Mouse (Mus musculus): ENCODE measurements at regions not wholly inside any gene's neighbourhood (a gene's known extent, or its start where the extent isn't known, plus 50 kb on each side); places are given as distances from the start of the nearest gene placed in this dataset.
"Not testable (repeated sequence)": the region's sequence is repeated elsewhere in the genome, so short reads cannot be mapped to it uniquely, and the experiment has no call there.

- no peak for DNase-seq (ENCODE audit: low spot score in 2 of 2)
Measured at GRCm38 (mm10) chr9:43857988-43858387, 114.2 kb downstream of the Nectin1 start.

- DNase-seq (ENCODE audit: low spot score in 2 of 2), result no peak
Measured at GRCm38 (mm10) chr9:43858761-43859160, 115.0 kb downstream of the Nectin1 start.

- no peak for DNase-seq (ENCODE audit: low spot score in 2 of 2)
Measured at GRCm38 (mm10) chr9:43860264-43860663, 116.5 kb downstream of the Nectin1 start.

GRCm38 (mm10) chr9:43861375-43861774 is 117.6 kb downstream of the Nectin1 start:
- no peak for DNase-seq (ENCODE audit: low spot score in 2 of 2)

- DNase-seq (ENCODE audit: low spot score in 2 of 2), result not testable (repeated sequence)
Measured at GRCm38 (mm10) chr9:43862034-43862433, 118.2 kb downstream of the Nectin1 start.

- no peak for DNase-seq (ENCODE audit: low spot score in 2 of 2)
Measured at GRCm38 (mm10) chr9:43863609-43864397, 120.0 kb downstream of the Nectin1 start.

GRCm38 (mm10) chr9:43866802-43867201 is 123.0 kb downstream of the Nectin1 start:
- DNase-seq (ENCODE audit: low spot score in 2 of 2), result no peak

- DNase-seq (ENCODE audit: low spot score in 2 of 2), result no peak
Measured at GRCm38 (mm10) chr9:43873841-43874240, 130.1 kb downstream of the Nectin1 start.

- DNase-seq (ENCODE audit: low spot score in 2 of 2), result no peak
Measured at GRCm38 (mm10) chr9:43874332-43874731, 130.5 kb downstream of the Nectin1 start.

GRCm38 (mm10) chr9:43879220-43879968 is 135.6 kb downstream of the Nectin1 start:
- no peak for DNase-seq (ENCODE audit: low spot score in 2 of 2)

- DNase-seq (ENCODE audit: low spot score in 2 of 2), result no peak
Measured at GRCm38 (mm10) chr9:43879969-43880396, 136.2 kb downstream of the Nectin1 start.

- DNase-seq (ENCODE audit: low spot score in 2 of 2), result no peak
Measured at GRCm38 (mm10) chr9:43893086-43893485, 149.3 kb downstream of the Nectin1 start.

- DNase-seq (ENCODE audit: low spot score in 2 of 2), result no peak
Measured at GRCm38 (mm10) chr9:43899239-43899638, 143.9 kb upstream of the Thy1 start.

GRCm38 (mm10) chr9:43908325-43908724 is 134.9 kb upstream of the Thy1 start:
- DNase-seq (ENCODE audit: low spot score in 2 of 2), result no peak

- DNase-seq (ENCODE audit: low spot score in 2 of 2), result no peak
Measured at GRCm38 (mm10) chr9:43915015-43915414, 128.2 kb upstream of the Thy1 start.

GRCm38 (mm10) chr9:43917467-43917866 is 125.7 kb upstream of the Thy1 start:
- no peak for DNase-seq (ENCODE audit: low spot score in 2 of 2)

GRCm38 (mm10) chr9:43919010-43919409 is 124.2 kb upstream of the Thy1 start:
- DNase-seq (ENCODE audit: low spot score in 2 of 2), result no peak

GRCm38 (mm10) chr9:43920053-43920754 is 123.0 kb upstream of the Thy1 start:
- DNase-seq (ENCODE audit: low spot score in 2 of 2), result peak; percentile 11 to 69

GRCm38 (mm10) chr9:43922231-43922630 is 121.0 kb upstream of the Thy1 start:
- DNase-seq (ENCODE audit: low spot score in 2 of 2), result no peak

GRCm38 (mm10) chr9:43923088-43923487 is 120.1 kb upstream of the Thy1 start:
- DNase-seq (ENCODE audit: low spot score in 2 of 2), result no peak

GRCm38 (mm10) chr9:43924795-43925194 is 118.4 kb upstream of the Thy1 start:
- peak in 1 of 2 experiments; percentile 34 for DNase-seq (ENCODE audit: low spot score in 2 of 2)

- no peak for DNase-seq (ENCODE audit: low spot score in 2 of 2)
Measured at GRCm38 (mm10) chr9:43929312-43930036, 113.7 kb upstream of the Thy1 start.

All from thymus, postnatal 10 days (tissue).